Mouse (Mus musculus) kidney, embryonic 15.5 days (tissue): ENCODE results near the gene Slc6a6. TPM values are rescaled to one million over a fixed set of nuclear protein-coding genes. Genes with fewer than 3 reads are reported as not detected.
A peak's percentile ranks its signal among the peaks of the same experiment; 100 is the strongest.

Experiments used
- ATAC-seq: fragments of 200-750 bp; cut with Nextera tagmentation; replicated peaks from 2 replicates; pipeline ENCODE4 v1.8.0; 2017; ENCODE audit warnings: moderate TSS enrichment; ENCODE audit not compliant: low FRiP score
- H3K27ac ChIP-seq: fragments of 300-500 bp; sonication (generic); 2 replicates; pipeline ENCODE4 v1.5.1; 2015; ENCODE audit warnings: mild to moderate bottlenecking, inconsistent platforms
- H3K27me3 ChIP-seq: fragments of 300-500 bp; sonication (generic); 2 replicates; pipeline ENCODE4 v1.6.1; 2015; ENCODE audit warnings: inconsistent platforms
- H3K36me3 ChIP-seq: fragments of 300-500 bp; sonication (generic); 2 replicates; pipeline ENCODE4 v1.6.1; 2015; ENCODE audit warnings: inconsistent platforms
- H3K4me1 ChIP-seq: fragments of 300-500 bp; sonication (generic); 2 replicates; pipeline ENCODE4 v1.6.1; 2015; ENCODE audit warnings: inconsistent platforms
- H3K4me2 ChIP-seq: fragments of 300-500 bp; sonication (generic); 2 replicates; pipeline ENCODE4 v1.6.1; 2015; ENCODE audit warnings: moderate library complexity, mild to moderate bottlenecking, inconsistent platforms
- H3K4me3 ChIP-seq: fragments of 300-500 bp; sonication (generic); replicated peaks from 2 replicates; pipeline ENCODE4 v1.5.1; 2015; ENCODE audit warnings: mild to moderate bottlenecking, inconsistent platforms
- H3K9ac ChIP-seq: fragments of 300-500 bp; sonication (generic); 2 replicates; pipeline ENCODE4 v1.6.1; 2015; ENCODE audit warnings: mild to moderate bottlenecking, inconsistent platforms
- H3K9me3 ChIP-seq: fragments of 300-500 bp; sonication (generic); replicated peaks from 2 replicates; pipeline ENCODE4 v1.6.1; 2016; ENCODE audit warnings: inconsistent platforms
- WGBS: fragments of 180-500 bp; shearing (Covaris S2); methylation state at CpG from one replicate; pipeline ENCODE4 v1.1.7; 2015; ENCODE audit warnings: mixed read lengths; 5-methylcytosine and 5-hydroxymethylcytosine counted together
- polyA plus RNA-seq: library from polyadenylated mRNA; unstranded; fragments of >200 nt; fragmentation: Nextera tagmentation; extraction: Ambion mirVana; gene quantifications from 2 replicates; pipeline ENCODE4 v1.2.1, GENCODE M21; 2015

The Slc6a6 gene
- polyA plus RNA-seq, 1 experiment from 2014 or later, result 87.2 TPM

GRCm38 (mm10) chr6:91690222-91690621, 6.4 kb downstream of the Slc6a6 start:
- H3K36me3 ChIP-seq, result peaks cover 20% of the 10 kb centered on the region
- H3K4me3 ChIP-seq, result no peak overlapping the region
- ATAC-seq, result no peak
- no peaks in the 10 kb centered on the region for H3K9me3 ChIP-seq
- H3K4me1 ChIP-seq, result peaks cover 91% of the 10 kb centered on the region
- no peaks in the 10 kb centered on the region for H3K27me3 ChIP-seq
- no peak overlapping the region for H3K9ac ChIP-seq
- H3K4me2 ChIP-seq, result peak overlapping the region; percentile 12; the same call in 1 of the 2 replicates
- H3K27ac ChIP-seq, result peak overlapping the region; percentile 76
- WGBS, result 58% methylated on average over 7 of the region's 7 CpGs

GRCm38 (mm10) chr6:91690646-91691045, 6.8 kb downstream of the Slc6a6 start:
- no peak overlapping the region for H3K4me3 ChIP-seq
- no peaks in the 10 kb centered on the region for H3K27me3 ChIP-seq
- 71% methylated on average over 7 of the region's 7 CpGs for WGBS
- ATAC-seq, result peak; percentile 69
- H3K36me3 ChIP-seq, result peaks cover 20% of the 10 kb centered on the region
- H3K9ac ChIP-seq, result no peak overlapping the region
- 0 out of 2 replicates have a peak overlapping the region, but pooled peaks have one; percentile 12 for H3K4me2 ChIP-seq
- H3K9me3 ChIP-seq, result no peaks in the 10 kb centered on the region
- H3K4me1 ChIP-seq, result peaks cover 88% of the 10 kb centered on the region
- H3K27ac ChIP-seq, result peak overlapping the region; percentile 76

- no peak for ATAC-seq
- peaks cover 82% of the 10 kb centered on the region for H3K4me1 ChIP-seq
- peak overlapping the region; percentile 76 for H3K27ac ChIP-seq
Measured at GRCm38 (mm10) chr6:91691576-91691975, 7.7 kb downstream of the Slc6a6 start.

GRCm38 (mm10) chr6:91693301-91693886, 9.5 kb downstream of the Slc6a6 start:
- Histone ChIP-seq H3K9me3 (no peaks in the 10 kb centered on the region), H3K4me1 (peaks cover 72% of the 10 kb centered on the region), H3K4me3 (no peak overlapping the region), H3K4me2 (no peak overlapping the region), H3K27me3 (no peaks in the 10 kb centered on the region), H3K9ac (no peak overlapping the region), H3K27ac (no peak overlapping the region), H3K36me3 (peaks cover 32% of the 10 kb centered on the region)
- 66% methylated on average over 17 of the region's 17 CpGs for whole genome bisulfite sequencing
- ATAC-seq, result no peak

More at GRCm38 (mm10) chr6:91691576-91691975, 7.7 kb downstream of the Slc6a6 start:
- H3K36me3 ChIP-seq, result peaks cover 20% of the 10 kb centered on the region
- H3K9ac ChIP-seq, result no peak overlapping the region
- no peak overlapping the region for H3K4me2 ChIP-seq
- WGBS, result 77% methylated on average over 4 of the region's 4 CpGs
- H3K27me3 ChIP-seq, result no peaks in the 10 kb centered on the region
- H3K9me3 ChIP-seq, result no peaks in the 10 kb centered on the region
- no peak overlapping the region for H3K4me3 ChIP-seq

- ATAC-seq, result no peak
- peaks cover 35% of the 10 kb centered on the region for H3K36me3 ChIP-seq
- no peaks in the 10 kb centered on the region for H3K27me3 ChIP-seq
- no peaks in the 10 kb centered on the region for H3K9me3 ChIP-seq
- H3K4me3 ChIP-seq, result no peak overlapping the region
- H3K4me1 ChIP-seq, result peaks cover 67% of the 10 kb centered on the region
- no peak overlapping the region for H3K9ac ChIP-seq
- H3K27ac ChIP-seq, result no peak overlapping the region
- 75% methylated on average over 7 of the region's 7 CpGs for WGBS
- H3K4me2 ChIP-seq, result no peak overlapping the region
Measured at GRCm38 (mm10) chr6:91694610-91695009, 10.8 kb downstream of the Slc6a6 start.

- 0 out of 2 replicates have a peak, but pooled peaks have one; percentile 20 for ATAC-seq
- Histone ChIP-seq H3K27me3 (no peaks in the 10 kb centered on the region), H3K4me2 (no peak overlapping the region), H3K27ac (no peak overlapping the region), H3K4me1 (peaks cover 54% of the 10 kb centered on the region), H3K4me3 (no peak overlapping the region), H3K9me3 (no peaks in the 10 kb centered on the region), H3K36me3 (peaks cover 58% of the 10 kb centered on the region), H3K9ac (no peak overlapping the region)
- 89% methylated on average over 1 of the region's 1 CpGs for whole genome bisulfite sequencing
Measured at GRCm38 (mm10) chr6:91698831-91699230, 15.0 kb downstream of the Slc6a6 start.

- Histone ChIP-seq H3K4me2 (no peak overlapping the region), H3K27me3 (no peaks in the 10 kb centered on the region), H3K9ac (no peak overlapping the region), H3K4me1 (peaks cover 47% of the 10 kb centered on the region), H3K36me3 (peaks cover 62% of the 10 kb centered on the region), H3K4me3 (no peak overlapping the region), H3K27ac (peak overlapping the region; percentile 59), H3K9me3 (no peaks in the 10 kb centered on the region)
- ATAC-seq, result no peak
- WGBS, result 77% methylated on average over 4 of the region's 4 CpGs
Measured at GRCm38 (mm10) chr6:91699482-91700200, 15.8 kb downstream of the Slc6a6 start.

- WGBS, result 59% methylated on average over 11 of the region's 11 CpGs
- peaks cover 74% of the 10 kb centered on the region for H3K36me3 ChIP-seq
- peak overlapping the region; percentile 59 for H3K27ac ChIP-seq
- no peak overlapping the region for H3K4me3 ChIP-seq
- H3K9me3 ChIP-seq, result no peaks in the 10 kb centered on the region
- H3K9ac ChIP-seq, result no peak overlapping the region
- H3K27me3 ChIP-seq, result no peaks in the 10 kb centered on the region
- no peak; the same call in 1 of the 2 replicates for ATAC-seq
- no peak overlapping the region for H3K4me2 ChIP-seq
- H3K4me1 ChIP-seq, result peaks cover 50% of the 10 kb centered on the region
Measured at GRCm38 (mm10) chr6:91700823-91701621, 17.2 kb downstream of the Slc6a6 start.

GRCm38 (mm10) chr6:91703459-91703858, 19.6 kb downstream of the Slc6a6 start:
- Histone ChIP-seq H3K9ac (no peak overlapping the region), H3K4me1 (peaks cover 59% of the 10 kb centered on the region), H3K27me3 (no peaks in the 10 kb centered on the region), H3K36me3 (peaks cover 78% of the 10 kb centered on the region), H3K27ac (no peak overlapping the region), H3K9me3 (no peaks in the 10 kb centered on the region), H3K4me3 (no peak overlapping the region), H3K4me2 (no peak overlapping the region)
- WGBS, result 81% methylated on average over 2 of the region's 2 CpGs
- ATAC-seq, result no peak

- no peak overlapping the region for H3K27ac ChIP-seq
- no peaks in the 10 kb centered on the region for H3K27me3 ChIP-seq
- no peak for ATAC-seq
- no peak overlapping the region for H3K9ac ChIP-seq
- peaks cover 83% of the 10 kb centered on the region for H3K36me3 ChIP-seq
- H3K4me1 ChIP-seq, result peaks cover 55% of the 10 kb centered on the region
- WGBS, result 84% methylated on average over 1 of the region's 1 CpGs
- no peak overlapping the region for H3K4me3 ChIP-seq
- H3K9me3 ChIP-seq, result no peaks in the 10 kb centered on the region
- H3K4me2 ChIP-seq, result no peak overlapping the region
Measured at GRCm38 (mm10) chr6:91704446-91704845, 20.6 kb downstream of the Slc6a6 start.

- no peaks in the 10 kb centered on the region for H3K9me3 ChIP-seq
- peaks cover 73% of the 10 kb centered on the region for H3K36me3 ChIP-seq
- H3K27me3 ChIP-seq, result no peaks in the 10 kb centered on the region
- no peak overlapping the region for H3K4me2 ChIP-seq
- ATAC-seq, result no peak
- peak overlapping the region; percentile 48; the same call in 1 of the 2 replicates for H3K27ac ChIP-seq
- no peak overlapping the region for H3K9ac ChIP-seq
- no peak overlapping the region for H3K4me3 ChIP-seq
- peaks cover 44% of the 10 kb centered on the region for H3K4me1 ChIP-seq
- 46% methylated on average over 4 of the region's 4 CpGs for WGBS
Measured at GRCm38 (mm10) chr6:91705651-91706050, 21.8 kb downstream of the Slc6a6 start.
